In genomic region chr17:68152438-68153120, GRCm38 (mm10) we compare ENCODE assay signal across 20 mouse cellular contexts.
DNase-seq lines count a peak whose midpoint lies in the region; ATAC-seq lines count a peak whose summit lies in the region.
"Had no signal": no experiment of that assay in that cellular context is flagged by ENCODE, and none has a peak within 500 bp of the region (broad histone marks: within the 10 kb centered on the region; RNA-seq: fewer than 3 reads in every experiment).

No protein-coding gene starts in this region.

- ATAC-seq in granulocyte monocyte progenitor cell, adult 5-6 weeks (replicated peaks; ENCODE audit: poor library complexity, severe bottlenecking), result peak; percentile 49
- no peak for ATAC-seq in megakaryocyte-erythroid progenitor cell, adult 5-6 weeks (replicated peaks; ENCODE audit: low FRiP score, low TSS enrichment, poor library complexity, severe bottlenecking)
- ATAC-seq: forebrain, embryonic 14.5 days; midbrain, embryonic 16.5 days had no signal

- peak; percentile 61 for DNase-seq in 3134 (ENCODE audit: extremely low read depth, insufficient read length, low spot score)
- peak; percentile 85 for DNase-seq in 3T3-L1 (ENCODE audit: low read depth, low spot score)
- peak; percentile 34 for DNase-seq in adrenal gland, postnatal 10 days
- no peak for DNase-seq in adipocyte (ENCODE audit: low spot score)
- no peak for DNase-seq in gastrocnemius, postnatal 10 days
- no peak for DNase-seq in right cerebral cortex, postnatal 25 days
- DNase-seq: cerebellum, adult 11 months; cerebellum, postnatal 10 days; gastrocnemius, postnatal 25 days; heart, adult 2 months; heart, postnatal 14 days; kidney, adult 11 months; kidney, postnatal 25 days; liver; lung, adult 2 months; lung, postnatal 10 days had no signal

Comparison
In these comparisons a context has a peak if more than half of its experiments do, and no peak if none do; other contexts are left out.
1. DNase-seq: peak in 3134 (single experiment), 3T3-L1 (single experiment) and adrenal gland, postnatal 10 days (single experiment); none in adipocyte (single experiment), gastrocnemius, postnatal 10 days (single experiment) and right cerebral cortex, postnatal 25 days (single experiment).